Mouse (Mus musculus) adipocyte (in vitro differentiated cells): Measurements from ENCODE around the gene Pprc1.

ENCODE experiments used
- DNase-seq: peaks from one replicate; pipeline ENCODE4 v3.0.0-alpha.2; 2016; ENCODE audit warnings: low spot score

The Pprc1 gene

GRCm38 (mm10) chr19:46119458-46119857, 74.8 kb downstream of the Pprc1 start:
- no peak for DNase-seq

- DNase-seq = no peak
Measured at GRCm38 (mm10) chr19:46120872-46121271, 76.2 kb downstream of the Pprc1 start.
